Comparison of ENCODE assay signal across 13 mouse cellular contexts in genomic region chr10:27621697-27622449, GRCm38 (mm10). TPM values are rescaled to one million over a fixed set of nuclear protein-coding genes. Genes with fewer than 3 reads are reported as not detected.
DNase-seq lines count a peak whose midpoint lies in the region; ATAC-seq and TF ChIP-seq lines count a peak whose summit lies in the region.
"Had no signal": no experiment of that assay in that cellular context is flagged by ENCODE, and none has a peak within 500 bp of the region (broad histone marks: within the 10 kb centered on the region; RNA-seq: fewer than 3 reads in every experiment).

No protein-coding gene starts in this region.

- H3K4me3 ChIP-seq in limb, embryonic 14.5 days (replicated peaks; ENCODE audit: low read length), result no peak overlapping the region
- H3K4me3 ChIP-seq in limb, embryonic 10.5 days, result no peak overlapping the region
- peak overlapping the region; percentile 50 for H3K4me3 ChIP-seq in gastrocnemius, adult 2 months
- H3K4me3 ChIP-seq: limb, embryonic 15.5 days had no signal

- intact Hi-C loops in gastrocnemius, adult 2 months (cut with DNase I), result no loop called here

- 0 out of 2 replicates have a peak, but pooled peaks cover 6% of the 10 kb centered on the region for H3K4me1 ChIP-seq in limb, embryonic 14.5 days (ENCODE audit: control insufficient read depth, insufficient read depth, low read length)
- H3K4me1 ChIP-seq in limb, embryonic 10.5 days, result peaks cover 6% of the 10 kb centered on the region

- TF ChIP-seq POLR2A in limb, embryonic 14.5 days (IDR thresholded peaks at IDR 0.05; ENCODE audit: borderline replicate concordance, extremely low read depth, insufficient read depth, insufficient read length), result no peak

- H3K36me3 ChIP-seq in limb, embryonic 14.5 days (ENCODE audit: control insufficient read depth, insufficient read depth, low read length), result no peaks in the 10 kb centered on the region
- H3K36me3 ChIP-seq in limb, embryonic 10.5 days, result no peaks in the 10 kb centered on the region
- H3K36me3 ChIP-seq: limb, embryonic 15.5 days had no signal

- 50% methylated on average over 9 of the region's 9 CpGs for WGBS in limb, embryonic 14.5 days
- 85% methylated on average over 9 of the region's 9 CpGs for WGBS in limb, embryonic 10.5 days

- no peaks in the 10 kb centered on the region for H3K27me3 ChIP-seq in limb, embryonic 14.5 days (ENCODE audit: control insufficient read depth, insufficient read depth, low read length)
- no peaks in the 10 kb centered on the region for H3K27me3 ChIP-seq in limb, embryonic 10.5 days (ENCODE audit: low read depth, poor library complexity, severe bottlenecking)
- H3K27me3 ChIP-seq: limb, embryonic 15.5 days had no signal

- peak; percentile 45 for DNase-seq in limb, embryonic 14.5 days (ENCODE audit: low spot score)
- DNase-seq in limb, embryonic 10.5 days (ENCODE audit: low spot score), result no peak
- DNase-seq in gastrocnemius, adult 2 months, result peak; percentile 81
- peak; percentile 35 to 68 for DNase-seq in heart, adult 9 months (ENCODE audit: low spot score in 2 of 2)
- peak; percentile 75 for DNase-seq in heart, postnatal 4 days
- no peak for DNase-seq in layer of hippocampus, postnatal 25 days (ENCODE audit: extremely low spot score in 1 of 2, low spot score in 1 of 2)
- DNase-seq in ovary, postnatal 36 days (ENCODE audit: low spot score), result no peak
- DNase-seq: adrenal gland, postnatal 10 days; cerebellum, adult 11-12 months; layer of hippocampus, postnatal 36 days; thymus, postnatal 36 days had no signal

- ATAC-seq in limb, embryonic 14.5 days (ENCODE audit: low FRiP score, low read depth), result 0 out of 2 replicates have a peak, but pooled peaks have one; percentile 41
- ATAC-seq: hindbrain, embryonic 16.5 days had no signal

- no peaks in the 10 kb centered on the region for H3K9me3 ChIP-seq in limb, embryonic 14.5 days (ENCODE audit: control insufficient read depth, low read length)
- H3K9me3 ChIP-seq in limb, embryonic 10.5 days (replicated peaks), result no peaks in the 10 kb centered on the region
- H3K9me3 ChIP-seq: limb, embryonic 15.5 days had no signal

- H3K4me2 ChIP-seq in limb, embryonic 14.5 days (replicated peaks; ENCODE audit: low read depth, low read length, severe bottlenecking), result no peak overlapping the region
- H3K4me2 ChIP-seq: limb, embryonic 15.5 days had no signal

- no peak overlapping the region for H3K27ac ChIP-seq in limb, embryonic 14.5 days (replicated peaks; ENCODE audit: low read depth, low read length)
- no peak overlapping the region for H3K27ac ChIP-seq in limb, embryonic 10.5 days
- peak overlapping the region; percentile 71 for H3K27ac ChIP-seq in gastrocnemius, adult 2 months
- H3K27ac ChIP-seq: limb, embryonic 15.5 days had no signal

- H3K9ac ChIP-seq in limb, embryonic 14.5 days (ENCODE audit: low read depth, low read length, severe bottlenecking), result no peak overlapping the region
- H3K9ac ChIP-seq: limb, embryonic 15.5 days had no signal

- TF ChIP-seq CTCF in gastrocnemius, adult 2 months (IDR thresholded peaks at IDR 0.05), result no peak

RNA-seq across cellular contexts. Expression of gene Lama2, which starts 2.3 kb away (rescaled TPM):
- 13.8 and 14.6 TPM in 2 replicates for polyA plus RNA-seq in limb, embryonic 14.5 days (2012; rRNA removed)
- 19.3 and 20.5 TPM in 2 replicates for polyA plus RNA-seq in limb, embryonic 14.5 days (2014; fragmentation: Nextera tagmentation; extraction: Ambion mirVana)
- polyA plus RNA-seq in limb, embryonic 10.5 days (2016; fragmentation: Nextera tagmentation; extraction: Ambion mirVana), result 6.3 and 9.2 TPM in 2 replicates
- 10 to 100 TPM; 46.0 to 56.1 TPM for total RNA-seq in gastrocnemius, adult 2 months (2021)
- 100 to 1,000 TPM; 174 to 180 TPM for total RNA-seq in heart, postnatal 4 days (2021)
- 10 to 100 TPM in 1 of 2 experiments, 1 to 10 TPM in 1; 9.6 to 12.1 TPM for total RNA-seq in layer of hippocampus, postnatal 25 days (2021)

Comparison
In these comparisons a context has a peak if more than half of its experiments do, and no peak if none do; other contexts are left out.
1. DNase-seq: peak in limb, embryonic 14.5 days (single experiment), gastrocnemius, adult 2 months (single experiment), heart, adult 9 months (2 of 2) and heart, postnatal 4 days (single experiment); none in limb, embryonic 10.5 days (single experiment), layer of hippocampus, postnatal 25 days (0 of 2) and ovary, postnatal 36 days (single experiment).